Mouse (Mus musculus) lung, postnatal 36 days (tissue): ENCODE results near the gene 4930595D18Rik.
A peak's percentile ranks its signal among the peaks of the same experiment; 100 is the strongest.

ENCODE experiments used
- DNase-seq: peaks from one replicate; pipeline ENCODE4 v3.0.0; 2022; ENCODE audit warnings: mixed read lengths

4930595D18Rik gene

GRCm38 (mm10) chr12:111134791-111135733, 49.2 kb downstream of the 4930595D18Rik start:
- peak; percentile 51 for DNase-seq

- no peak for DNase-seq
These were observed 50.1 kb downstream of the 4930595D18Rik start for GRCm38 (mm10) chr12:111134169-111134568.

GRCm38 (mm10) chr12:111125666-111126065, 58.6 kb downstream of the 4930595D18Rik start:
- DNase-seq: no peak

GRCm38 (mm10) chr12:111124601-111125260, 59.6 kb downstream of the 4930595D18Rik start:
- DNase-seq: no peak

GRCm38 (mm10) chr12:111122332-111122852, 61.9 kb downstream of the 4930595D18Rik start:
- DNase-seq: peak; percentile 18

- no peak for DNase-seq
These were observed 63.2 kb downstream of the 4930595D18Rik start for GRCm38 (mm10) chr12:111120976-111121645.

- no peak for DNase-seq
These were observed 64.7 kb downstream of the 4930595D18Rik start for GRCm38 (mm10) chr12:111119506-111120085.

- no peak for DNase-seq
These were observed 69.7 kb downstream of the 4930595D18Rik start for GRCm38 (mm10) chr12:111114593-111114992.

GRCm38 (mm10) chr12:111111176-111111575, 73.1 kb downstream of the 4930595D18Rik start:
- no peak for DNase-seq
